Mouse (Mus musculus) midbrain, embryonic 14.5 days (tissue): ENCODE measurements around the gene Slc9a2. TPM values are rescaled to one million over a fixed set of nuclear protein-coding genes. Genes with fewer than 3 reads are reported as not detected.

Experiments
- ATAC-seq: fragments of 200-750 bp; cut with Nextera tagmentation; 2 replicates; pipeline ENCODE4 v1.8.0; 2017; ENCODE audit warnings: moderate number of reproducible peaks, moderate library complexity; ENCODE audit not compliant: low FRiP score, low TSS enrichment
- DNase-seq: peaks from one replicate; pipeline ENCODE4 v3.0.0-alpha.2; 2015
- H3K27ac ChIP-seq: fragments of 300-500 bp; sonication (generic); replicated peaks from 2 replicates; pipeline ENCODE4 v1.5.1; 2014; ENCODE audit warnings: mild to moderate bottlenecking, low read depth, low read length, moderate library complexity
- H3K27me3 ChIP-seq: fragments of 300-500 bp; sonication (generic); 2 replicates; pipeline ENCODE4 v1.6.1; 2014; ENCODE audit warnings: low read length, control low read depth, mixed read lengths; ENCODE audit not compliant: control insufficient read depth, insufficient read depth
- H3K36me3 ChIP-seq: fragments of 300-500 bp; sonication (generic); 2 replicates; pipeline ENCODE4 v1.6.1; 2014; ENCODE audit warnings: low read length, control low read depth; ENCODE audit not compliant: control insufficient read depth, insufficient read depth
- H3K4me1 ChIP-seq: fragments of 300-500 bp; sonication (generic); 2 replicates; pipeline ENCODE4 v1.6.1; 2014; ENCODE audit warnings: mild to moderate bottlenecking, antibody characterized with exemption, low read length, control low read depth; ENCODE audit not compliant: control insufficient read depth, insufficient read depth
- H3K4me2 ChIP-seq: fragments of 300-500 bp; sonication (generic); 2 replicates; pipeline ENCODE4 v1.6.1; 2014; ENCODE audit warnings: mild to moderate bottlenecking, low read length, moderate library complexity
- H3K4me3 ChIP-seq: fragments of 300-500 bp; sonication (generic); replicated peaks from 2 replicates; pipeline ENCODE4 v1.5.1; 2014; ENCODE audit warnings: low read depth, low read length
- H3K9ac ChIP-seq: fragments of 300-500 bp; sonication (generic); replicated peaks from 2 replicates; pipeline ENCODE4 v1.6.1; 2014; ENCODE audit warnings: mild to moderate bottlenecking, low read length, moderate library complexity
- H3K9me3 ChIP-seq: fragments of 300-500 bp; sonication (generic); 2 replicates; pipeline ENCODE4 v1.6.1; 2016; ENCODE audit warnings: low read length, control low read depth, mixed read lengths; ENCODE audit not compliant: control insufficient read depth
- WGBS: fragments of 180-500 bp; shearing (Covaris S2); extraction: QIAGEN DNeasy Blood & Tissue Kit; methylation state at CpG from one replicate; pipeline ENCODE4 v1.1.7; 2014; 5-methylcytosine and 5-hydroxymethylcytosine counted together
- polyA plus RNA-seq: library from polyadenylated mRNA; unstranded; fragments of >200 nt; fragmentation: Nextera tagmentation; extraction: Ambion mirVana; gene quantifications from 2 replicates; pipeline ENCODE4 v1.2.1, GENCODE M21; 2014

Slc9a2 gene
- 0.05 TPM in 1 of 2 replicates, not detected in the other for polyA plus RNA-seq

- H3K27me3 ChIP-seq: peaks cover 48% of the 10 kb centered on the region
- H3K9me3 ChIP-seq: no peaks in the 10 kb centered on the region
- DNase-seq (peak; percentile 24), ATAC-seq (no peak)
- H3K4me1 ChIP-seq: peaks cover 12% of the 10 kb centered on the region; the same call in 1 of the 2 replicates
- WGBS: 3% methylated on average over 25 of the region's 25 CpGs
- H3K27ac ChIP-seq: no peak within 1 kb of the TSS
- no peaks in the 10 kb centered on the region for H3K36me3 ChIP-seq
- peak within 1 kb of the TSS; percentile 63 for H3K4me3 ChIP-seq
- H3K4me2 ChIP-seq: peak within 1 kb of the TSS; percentile 99
- H3K9ac ChIP-seq: peak within 1 kb of the TSS; percentile 60
These were observed at the start of gene Slc9a2 for GRCm38 (mm10) chr1:40680067-40680867. Slc9a2 (plus strand) TSS chr1:40680574.

GRCm38 (mm10) chr1:40632407-40633062 lies 47.8 kb upstream of the Slc9a2 start:
- no peak overlapping the region for H3K4me3 ChIP-seq
- no peak overlapping the region for H3K27ac ChIP-seq
- no peaks in the 10 kb centered on the region for H3K36me3 ChIP-seq
- DNase-seq: no peak
- H3K9ac ChIP-seq: no peak overlapping the region
- no peak for ATAC-seq
- H3K27me3 ChIP-seq: no peaks in the 10 kb centered on the region
- no peaks in the 10 kb centered on the region for H3K9me3 ChIP-seq
- no peaks in the 10 kb centered on the region for H3K4me1 ChIP-seq
- H3K4me2 ChIP-seq: no peak overlapping the region
- WGBS: 64% methylated on average over 2 of the region's 2 CpGs

- Histone ChIP-seq H3K9ac (no peak overlapping the region), H3K4me1 (no peaks in the 10 kb centered on the region), H3K4me3 (no peak overlapping the region), H3K36me3 (no peaks in the 10 kb centered on the region), H3K27me3 (no peaks in the 10 kb centered on the region), H3K27ac (no peak overlapping the region), H3K9me3 (no peaks in the 10 kb centered on the region), H3K4me2 (no peak overlapping the region)
- no peak for DNase-seq
- WGBS: 78% methylated on average over 4 of the region's 4 CpGs
- no peak for ATAC-seq
These were observed 45.8 kb upstream of the Slc9a2 start for GRCm38 (mm10) chr1:40634608-40635007.

GRCm38 (mm10) chr1:40648234-40648633 lies 32.1 kb upstream of the Slc9a2 start:
- no peaks in the 10 kb centered on the region for H3K36me3 ChIP-seq
- no peak for ATAC-seq
- 75% methylated on average over 2 of the region's 2 CpGs for WGBS

GRCm38 (mm10) chr1:40650803-40651497 lies 29.4 kb upstream of the Slc9a2 start:
- no peaks in the 10 kb centered on the region for H3K9me3 ChIP-seq
- H3K36me3 ChIP-seq: no peaks in the 10 kb centered on the region
- H3K4me3 ChIP-seq: no peak overlapping the region
- ATAC-seq (no peak), DNase-seq (no peak)
- no peak overlapping the region for H3K27ac ChIP-seq
- no peaks in the 10 kb centered on the region for H3K4me1 ChIP-seq
- WGBS: 78% methylated on average over 6 of the region's 6 CpGs
- H3K27me3 ChIP-seq: no peaks in the 10 kb centered on the region
- no peak overlapping the region for H3K9ac ChIP-seq
- H3K4me2 ChIP-seq: no peak overlapping the region

More at GRCm38 (mm10) chr1:40648234-40648633, 32.1 kb upstream of the Slc9a2 start:
- Histone ChIP-seq H3K27ac (no peak overlapping the region), H3K27me3 (no peaks in the 10 kb centered on the region), H3K9ac (no peak overlapping the region), H3K4me2 (no peak overlapping the region), H3K9me3 (no peaks in the 10 kb centered on the region), H3K4me1 (no peaks in the 10 kb centered on the region), H3K4me3 (no peak overlapping the region)
- DNase-seq: no peak

- Histone ChIP-seq H3K36me3 (no peaks in the 10 kb centered on the region), H3K27ac (no peak overlapping the region), H3K4me1 (no peaks in the 10 kb centered on the region), H3K27me3 (no peaks in the 10 kb centered on the region), H3K4me2 (no peak overlapping the region), H3K4me3 (no peak overlapping the region), H3K9me3 (no peaks in the 10 kb centered on the region), H3K9ac (no peak overlapping the region)
- DNase-seq (no peak), ATAC-seq (no peak)
- 88% methylated on average over 4 of the region's 4 CpGs for WGBS
These were observed 23.3 kb upstream of the Slc9a2 start for GRCm38 (mm10) chr1:40657035-40657434.

- ATAC-seq (no peak), DNase-seq (peak; percentile 67)
- H3K4me1 ChIP-seq: no peaks in the 10 kb centered on the region
- H3K36me3 ChIP-seq: no peaks in the 10 kb centered on the region
- H3K9me3 ChIP-seq: no peaks in the 10 kb centered on the region
- WGBS: 50% methylated on average over 8 of the region's 8 CpGs
- H3K27me3 ChIP-seq: no peaks in the 10 kb centered on the region
- no peak overlapping the region for H3K4me3 ChIP-seq
- no peak overlapping the region for H3K4me2 ChIP-seq
- no peak overlapping the region for H3K9ac ChIP-seq
- H3K27ac ChIP-seq: no peak overlapping the region
These were observed 22.3 kb upstream of the Slc9a2 start for GRCm38 (mm10) chr1:40657978-40658496.

- no peak for ATAC-seq
- H3K27me3 ChIP-seq: no peaks in the 10 kb centered on the region
- H3K36me3 ChIP-seq: no peaks in the 10 kb centered on the region
- no peak overlapping the region for H3K4me3 ChIP-seq
- H3K9me3 ChIP-seq: no peaks in the 10 kb centered on the region
- no peak for DNase-seq
- no peak overlapping the region for H3K4me2 ChIP-seq
- H3K9ac ChIP-seq: no peak overlapping the region
- no peak overlapping the region for H3K27ac ChIP-seq
- WGBS: 79% methylated on average over 12 of the region's 12 CpGs
- H3K4me1 ChIP-seq: no peaks in the 10 kb centered on the region
These were observed 21.4 kb upstream of the Slc9a2 start for GRCm38 (mm10) chr1:40659017-40659416.
